Mouse (Mus musculus): ENCODE data around the gene Rela. TPM values are rescaled to one million over a fixed set of nuclear protein-coding genes. Genes with fewer than 3 reads are reported as not detected.

Rela gene
- polyA plus RNA-seq, 1 experiment, result 56.5 TPM

DNA sequence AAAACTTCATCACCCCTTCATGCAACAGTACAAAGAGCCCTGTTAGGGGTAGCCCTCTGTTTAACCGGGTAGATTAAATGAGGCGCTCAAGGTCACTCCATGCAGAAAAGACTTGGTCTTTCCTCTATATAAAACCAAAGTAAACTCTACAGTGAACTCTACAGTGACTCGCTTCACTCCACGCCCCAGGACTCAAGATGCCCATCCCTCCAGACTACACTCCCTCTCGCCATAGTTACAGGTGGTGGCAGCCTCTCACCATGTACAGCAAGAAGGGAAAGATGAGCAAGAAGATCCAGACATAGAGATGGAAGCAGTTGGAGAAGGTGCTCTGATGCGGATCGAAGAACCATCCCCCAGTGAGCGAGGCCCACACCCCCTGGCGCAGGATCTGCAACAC lies 50.5 kb downstream of the Rela start:
- Histone ChIP-seq H3K36me3 (ENCODE audit: control insufficient read depth, insufficient read depth) (peaks cover 33% of the 10 kb centered on the region), H3K79me2 (ENCODE audit: control insufficient read depth, insufficient read depth) (peaks cover 46% of the 10 kb centered on the region), H3K79me3 (ENCODE audit: low read depth) (peaks cover 36% of the 10 kb centered on the region)

GRCm38 (mm10) chr19:5688200-5689087 lies 51.2 kb downstream of the Rela start, which contains the start of the genes Map3k11 and Pcnx3:
TSS of gene Map3k11 (plus strand) at chr19:5688742.
TSS of gene Pcnx3 (minus strand) at chr19:5688908.
- H3ac ChIP-seq (ENCODE audit: control insufficient read depth, insufficient read length, low read depth), result peak within 1 kb of the TSS; percentile 92
- H3K79me2 ChIP-seq (ENCODE audit: control insufficient read depth, insufficient read depth), result peaks cover 53% of the 10 kb centered on the region
- H3K36me3 ChIP-seq (ENCODE audit: control insufficient read depth, insufficient read depth), result peaks cover 27% of the 10 kb centered on the region
- peak within 1 kb of the TSS; percentile 89 for H3K4me3 ChIP-seq (ENCODE audit: insufficient read depth, poor library complexity, severe bottlenecking)
- H3K27me3 ChIP-seq (ENCODE audit: control insufficient read depth, insufficient read depth, insufficient read length), result no peaks in the 10 kb centered on the region
- peaks cover 41% of the 10 kb centered on the region for H3K79me3 ChIP-seq (ENCODE audit: low read depth)
- TF ChIP-seq MYOG (IDR thresholded peaks at IDR 0.05; ENCODE audit: control insufficient read depth, extremely low read depth, insufficient read length), result no peak
- no peak for TF ChIP-seq CTCF (IDR thresholded peaks at IDR 0.05; ENCODE audit: control insufficient read depth, insufficient read depth, insufficient read length)
- TF ChIP-seq CEBPB (IDR thresholded peaks at IDR 0.05; ENCODE audit: low read depth), result no peak
- no peak for TF ChIP-seq FOSL1 (IDR thresholded peaks at IDR 0.05; ENCODE audit: insufficient read depth, low read length, poor library complexity, severe bottlenecking)
- no peak for TF ChIP-seq MYOD1 (IDR thresholded peaks at IDR 0.05; ENCODE audit: control insufficient read depth, insufficient read length, low read depth)
- no peak for TF ChIP-seq USF1 (IDR thresholded peaks at IDR 0.05; ENCODE audit: low read depth)
- TF ChIP-seq MAX (IDR thresholded peaks at IDR 0.05), result no peak

More for the DNA sequence above, 50.5 kb downstream of the Rela start:
- Histone ChIP-seq H3K27me3 (ENCODE audit: control insufficient read depth, insufficient read depth, insufficient read length) (no peaks in the 10 kb centered on the region), H3K4me3 (ENCODE audit: insufficient read depth, poor library complexity, severe bottlenecking) (peak overlapping the region; percentile 89), H3ac (ENCODE audit: control insufficient read depth, insufficient read length, low read depth) (peak overlapping the region; percentile 87)
- TF ChIP-seq FOSL1 (IDR thresholded peaks at IDR 0.05; ENCODE audit: insufficient read depth, low read length, poor library complexity, severe bottlenecking) (no peak), CEBPB (IDR thresholded peaks at IDR 0.05; ENCODE audit: low read depth) (no peak), USF1 (IDR thresholded peaks at IDR 0.05; ENCODE audit: low read depth) (no peak), MYOD1 (IDR thresholded peaks at IDR 0.05; ENCODE audit: control insufficient read depth, insufficient read length, low read depth) (no peak), MAX (IDR thresholded peaks at IDR 0.05) (no peak), MYOG (IDR thresholded peaks at IDR 0.05; ENCODE audit: control insufficient read depth, extremely low read depth, insufficient read length) (no peak)

DNA sequence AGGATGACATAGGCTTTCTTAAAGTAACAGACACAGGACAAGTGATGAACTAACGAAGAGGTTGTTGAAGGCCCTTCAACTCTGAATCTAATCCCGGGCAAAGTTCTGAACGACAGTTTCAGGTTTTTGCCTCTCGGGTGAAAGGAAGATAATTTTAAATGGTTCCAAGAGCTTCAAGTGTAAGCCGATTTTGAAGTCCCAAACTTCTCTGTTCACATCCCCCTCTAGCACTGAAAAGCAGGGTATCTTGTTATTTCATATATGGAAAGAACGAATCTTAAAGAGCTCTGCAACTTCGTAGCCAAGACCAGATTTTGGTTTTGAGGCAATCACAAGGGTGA lies 51.8 kb downstream of the Rela start:
- peak overlapping the region; percentile 66 for H3ac ChIP-seq (ENCODE audit: control insufficient read depth, insufficient read length, low read depth)
- H3K79me2 ChIP-seq (ENCODE audit: control insufficient read depth, insufficient read depth), result peaks cover 59% of the 10 kb centered on the region
- H3K36me3 ChIP-seq (ENCODE audit: control insufficient read depth, insufficient read depth), result peaks cover 24% of the 10 kb centered on the region
- TF ChIP-seq FOSL1 (IDR thresholded peaks at IDR 0.05; ENCODE audit: insufficient read depth, low read length, poor library complexity, severe bottlenecking) (no peak), MYOG (IDR thresholded peaks at IDR 0.05; ENCODE audit: control insufficient read depth, extremely low read depth, insufficient read length) (no peak), MYOD1 (IDR thresholded peaks at IDR 0.05; ENCODE audit: control insufficient read depth, insufficient read length, low read depth) (no peak), MAX (IDR thresholded peaks at IDR 0.05) (no peak), CTCF (IDR thresholded peaks at IDR 0.05; ENCODE audit: control insufficient read depth, insufficient read depth, insufficient read length) (no peak), CEBPB (IDR thresholded peaks at IDR 0.05; ENCODE audit: low read depth) (no peak), USF1 (IDR thresholded peaks at IDR 0.05; ENCODE audit: low read depth) (no peak)
- no peaks in the 10 kb centered on the region for H3K27me3 ChIP-seq (ENCODE audit: control insufficient read depth, insufficient read depth, insufficient read length)
- H3K4me3 ChIP-seq (ENCODE audit: insufficient read depth, poor library complexity, severe bottlenecking), result peak overlapping the region; percentile 89
- peaks cover 44% of the 10 kb centered on the region for H3K79me3 ChIP-seq (ENCODE audit: low read depth)

GRCm38 (mm10) chr19:5689565-5690342 lies 52.5 kb downstream of the Rela start:
- Histone ChIP-seq H3ac (ENCODE audit: control insufficient read depth, insufficient read length, low read depth) (peak overlapping the region; percentile 92), H3K4me3 (ENCODE audit: insufficient read depth, poor library complexity, severe bottlenecking) (peak overlapping the region; percentile 89), H3K79me3 (ENCODE audit: low read depth) (peaks cover 45% of the 10 kb centered on the region), H3K27me3 (ENCODE audit: control insufficient read depth, insufficient read depth, insufficient read length) (no peaks in the 10 kb centered on the region), H3K36me3 (ENCODE audit: control insufficient read depth, insufficient read depth) (peaks cover 22% of the 10 kb centered on the region), H3K79me2 (ENCODE audit: control insufficient read depth, insufficient read depth) (peaks cover 62% of the 10 kb centered on the region)
- TF ChIP-seq MYOD1 (IDR thresholded peaks at IDR 0.05; ENCODE audit: control insufficient read depth, insufficient read length, low read depth) (no peak), MYOG (IDR thresholded peaks at IDR 0.05; ENCODE audit: control insufficient read depth, extremely low read depth, insufficient read length) (no peak), CEBPB (IDR thresholded peaks at IDR 0.05; ENCODE audit: low read depth) (no peak), FOSL1 (IDR thresholded peaks at IDR 0.05; ENCODE audit: insufficient read depth, low read length, poor library complexity, severe bottlenecking) (no peak), MAX (IDR thresholded peaks at IDR 0.05) (no peak), USF1 (IDR thresholded peaks at IDR 0.05; ENCODE audit: low read depth) (no peak), CTCF (IDR thresholded peaks at IDR 0.05; ENCODE audit: control insufficient read depth, insufficient read depth, insufficient read length) (no peak)

DNA sequence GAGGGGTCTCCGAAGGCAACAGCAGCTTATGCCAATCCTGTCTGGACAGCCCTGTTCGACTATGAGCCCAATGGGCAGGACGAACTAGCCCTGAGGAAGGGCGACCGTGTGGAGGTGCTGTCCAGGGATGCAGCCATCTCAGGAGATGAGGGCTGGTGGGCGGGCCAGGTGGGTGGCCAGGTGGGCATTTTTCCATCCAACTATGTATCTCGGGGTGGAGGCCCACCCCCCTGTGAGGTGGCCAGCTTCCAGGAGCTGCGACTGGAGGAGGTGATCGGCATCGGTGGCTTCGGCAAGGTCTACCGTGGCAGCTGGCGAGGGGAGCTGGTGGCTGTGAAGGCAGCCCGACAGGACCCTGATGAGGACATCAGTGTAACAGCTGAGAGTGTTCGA lies 53.1 kb downstream of the Rela start:
- Histone ChIP-seq H3K79me2 (ENCODE audit: control insufficient read depth, insufficient read depth) (peaks cover 62% of the 10 kb centered on the region), H3K36me3 (ENCODE audit: control insufficient read depth, insufficient read depth) (peaks cover 24% of the 10 kb centered on the region), H3K27me3 (ENCODE audit: control insufficient read depth, insufficient read depth, insufficient read length) (no peaks in the 10 kb centered on the region), H3K79me3 (ENCODE audit: low read depth) (peaks cover 45% of the 10 kb centered on the region), H3K4me3 (ENCODE audit: insufficient read depth, poor library complexity, severe bottlenecking) (peak overlapping the region; percentile 89), H3ac (ENCODE audit: control insufficient read depth, insufficient read length, low read depth) (peak overlapping the region; percentile 92)
- TF ChIP-seq USF1 (IDR thresholded peaks at IDR 0.05; ENCODE audit: low read depth), result no peak
- no peak for TF ChIP-seq MYOG (IDR thresholded peaks at IDR 0.05; ENCODE audit: control insufficient read depth, extremely low read depth, insufficient read length)
- no peak for TF ChIP-seq CEBPB (IDR thresholded peaks at IDR 0.05; ENCODE audit: low read depth)
- no peak for TF ChIP-seq MAX (IDR thresholded peaks at IDR 0.05)
- TF ChIP-seq FOSL1 (IDR thresholded peaks at IDR 0.05; ENCODE audit: insufficient read depth, low read length, poor library complexity, severe bottlenecking), result no peak
- no peak for TF ChIP-seq MYOD1 (IDR thresholded peaks at IDR 0.05; ENCODE audit: control insufficient read depth, insufficient read length, low read depth)
- TF ChIP-seq CTCF (IDR thresholded peaks at IDR 0.05; ENCODE audit: control insufficient read depth, insufficient read depth, insufficient read length), result no peak
